Mouse (Mus musculus): ENCODE measurements at regions not wholly inside any gene's neighbourhood (a gene's known extent, or its start where the extent isn't known, plus 50 kb on each side); places are given as distances from the start of the nearest gene placed in this dataset.

GRCm38 (mm10) chr9:94386190-94386589 is 151.7 kb downstream of the 1190002N15Rik start:
- no peak for TF ChIP-seq CTCF (IDR thresholded peaks at IDR 0.05; ENCODE audit: borderline replicate concordance, extremely low read depth, insufficient read depth, insufficient read length)
- no peak for TF ChIP-seq POLR2A (IDR thresholded peaks at IDR 0.05; ENCODE audit: borderline replicate concordance, extremely low read depth, insufficient read depth, insufficient read length, poor library complexity, severe bottlenecking)
